Mouse (Mus musculus) ES-E14 (cell line): ENCODE results near the gene Mup6. TPM values are rescaled to one million over a fixed set of nuclear protein-coding genes. Genes with fewer than 3 reads are reported as not detected.
"Not testable (repeated sequence)": the region's sequence is repeated elsewhere in the genome, so short reads cannot be mapped to it uniquely, and the experiment has no call there.

Experiments used
- DNase-seq: peaks from one replicate; pipeline ENCODE4 v3.0.0-alpha.2; 2013; ENCODE audit warnings: low read depth, low spot score
- H3K27ac ChIP-seq: 2 replicates; pipeline ENCODE4 v1.5.1; 2012; ENCODE audit warnings: low read depth, mild to moderate bottlenecking, low read length, moderate library complexity, mixed read lengths; ENCODE audit not compliant: poor library complexity, insufficient read depth, severe bottlenecking
- H3K36me3 ChIP-seq: 2 replicates; pipeline ENCODE4 v1.6.1; 2012; ENCODE audit warnings: mild to moderate bottlenecking, low read length, moderate library complexity, mixed read lengths; ENCODE audit not compliant: control insufficient read depth, poor library complexity, insufficient read depth, severe bottlenecking
- H3K4me1 ChIP-seq, 2 experiments: fragments of 150-350 bp in 1 of 2; sonication (generic) in 1 of 2; 2 replicates each; pipeline ENCODE4 v1.6.1; 2012; ENCODE audit warnings: low read length in 2 of 2, mild to moderate bottlenecking in 1 of 2, mixed read lengths in 1 of 2; ENCODE audit not compliant: control insufficient read depth in 2 of 2, insufficient read depth in 2 of 2, poor library complexity in 1 of 2
- H3K4me3 ChIP-seq, 2 experiments: fragments of 150-350 bp in 1 of 2; sonication (generic) in 1 of 2; 2 replicates each; pipeline ENCODE4 v1.5.1; 2012; ENCODE audit warnings: low read length in 2 of 2, low read depth in 1 of 2, mild to moderate bottlenecking in 1 of 2, mixed read lengths in 1 of 2; ENCODE audit not compliant: insufficient read depth in 1 of 2, poor library complexity in 1 of 2, severe bottlenecking in 1 of 2
- H3K9ac ChIP-seq: 2 replicates; pipeline ENCODE4 v1.6.1; 2012; ENCODE audit warnings: low read depth, mild to moderate bottlenecking, low read length, mixed read lengths; ENCODE audit not compliant: poor library complexity, insufficient read depth, severe bottlenecking
- H3K9me3 ChIP-seq: fragments of 150-350 bp; sonication (generic); 2 replicates; pipeline ENCODE4 v1.6.1; 2012; ENCODE audit warnings: low read depth, mild to moderate bottlenecking, low read length; ENCODE audit not compliant: control insufficient read depth, insufficient read depth
- in situ Hi-C, 2 experiments: fragments of 600-800 bp; cut with MboI; formaldehyde crosslinking; loops; one replicate each; pipeline ENCODE4 v1.15.1; 2025; ENCODE audit warnings: low sequenced_read_pairs in 2 of 2, inconsistent platforms in 1 of 2; ENCODE audit not compliant: unreplicated experiment in 2 of 2
- total RNA-seq: library from RNA; depleted of rRNA; stranded (reverse); fragments of 300-350 nt; gene quantifications from 2 replicates; pipeline ENCODE4 v1.2.3, GENCODE M21; 2012; rRNA removed

The Mup6 gene
- total RNA-seq, 1 experiment, result 2.5 TPM

GRCm38 (mm10) chr4:60029334-60030111 is 65.4 kb downstream of the Mup6 start:
- in situ Hi-C loops, H3K9me3 ChIP-seq, H3K27ac ChIP-seq, H3K36me3 ChIP-seq, H3K4me3 ChIP-seq, H3K9ac ChIP-seq, H3K4me1 ChIP-seq, DNase-seq: not testable (repeated sequence)

Other genes starting within 250 kb of the Mup6 start
- gene Inip, start 162.7 kb upstream of the Mup6 start, total RNA-seq, result 31.5 and 32.9 TPM in 2 replicates
- gene Snx30, start 158.5 kb upstream of the Mup6 start, total RNA-seq, result 16.0 and 19.8 TPM in 2 replicates
- 0.05 TPM in 1 of 2 replicates, not detected in the other for gene Slc46a2, start 49.2 kb upstream of the Mup6 start, total RNA-seq
- gene Mup4, start 3.6 kb upstream of the Mup6 start, total RNA-seq, result not detected in 2 replicates
- gene Mup7, start 106.2 kb downstream of the Mup6 start, total RNA-seq, result not detected in 2 replicates
- not detected in 2 replicates for gene Mup2, start 190.0 kb downstream of the Mup6 start, total RNA-seq